Mouse (Mus musculus): ENCODE measurements around the gene Krt84.

Krt84 gene

GRCm38 (mm10) chr15:101532720-101533119, at the start of gene Krt84:
Gene Krt84, minus strand, starts transcription at chr15:101532820.
- no peaks in the 10 kb centered on the region for H3K4me1 ChIP-seq (replicated peaks; ENCODE audit: low read depth, low read length)
- peaks cover 23% of the 10 kb centered on the region for H3K27me3 ChIP-seq (ENCODE audit: insufficient read depth, low read length)
- H3K9me3 ChIP-seq (ENCODE audit: low read length): peaks cover 7% of the 10 kb centered on the region
- no peaks in the 10 kb centered on the region for H3K36me3 ChIP-seq (ENCODE audit: insufficient read depth, low read length)
- no peak for TF ChIP-seq POU5F1 (IDR thresholded peaks at IDR 0.05; ENCODE audit: borderline replicate concordance, low read length)
- no peak for TF ChIP-seq CTCF (conservative IDR thresholded peaks at IDR 0.05; ENCODE audit: low read length)
- TF ChIP-seq NANOG (IDR thresholded peaks at IDR 0.05; ENCODE audit: borderline replicate concordance, low read length): no peak
- H3K4me3 ChIP-seq (replicated peaks; ENCODE audit: low read length): no peak within 1 kb of the TSS

- H3K9me3 ChIP-seq (ENCODE audit: low read length): no peaks in the 10 kb centered on the region
- TF ChIP-seq POU5F1 (IDR thresholded peaks at IDR 0.05; ENCODE audit: borderline replicate concordance, low read length): no peak
- H3K36me3 ChIP-seq (ENCODE audit: insufficient read depth, low read length): no peaks in the 10 kb centered on the region
- no peaks in the 10 kb centered on the region for H3K27me3 ChIP-seq (ENCODE audit: insufficient read depth, low read length)
- H3K4me3 ChIP-seq (replicated peaks; ENCODE audit: low read length): no peak overlapping the region
- no peaks in the 10 kb centered on the region for H3K4me1 ChIP-seq (replicated peaks; ENCODE audit: low read depth, low read length)
These were observed 49.1 kb upstream of the Krt84 start for GRCm38 (mm10) chr15:101581701-101582100.

GRCm38 (mm10) chr15:101575506-101575905, 42.9 kb upstream of the Krt84 start:
- Histone ChIP-seq H3K36me3 (ENCODE audit: insufficient read depth, low read length) (no peaks in the 10 kb centered on the region), H3K4me1 (replicated peaks; ENCODE audit: low read depth, low read length) (no peaks in the 10 kb centered on the region; the same call in 1 of the 2 replicates), H3K27me3 (ENCODE audit: insufficient read depth, low read length) (peaks cover 21% of the 10 kb centered on the region), H3K9me3 (ENCODE audit: low read length) (peaks cover 8% of the 10 kb centered on the region; the same call in 1 of the 2 replicates), H3K4me3 (replicated peaks; ENCODE audit: low read length) (no peak overlapping the region)
- TF ChIP-seq CTCF (conservative IDR thresholded peaks at IDR 0.05; ENCODE audit: low read length) (no peak), POU5F1 (IDR thresholded peaks at IDR 0.05; ENCODE audit: borderline replicate concordance, low read length) (no peak), NANOG (IDR thresholded peaks at IDR 0.05; ENCODE audit: borderline replicate concordance, low read length) (no peak)

GRCm38 (mm10) chr15:101573796-101574345, 41.3 kb upstream of the Krt84 start, which contains the start of gene Krt75:
Gene Krt75, minus strand, starts transcription at chr15:101573904.
- peaks cover 8% of the 10 kb centered on the region; the same call in 1 of the 2 replicates for H3K9me3 ChIP-seq (ENCODE audit: low read length)
- peak within 1 kb of the TSS; percentile 57 for H3K4me3 ChIP-seq (replicated peaks; ENCODE audit: low read length)
- no peaks in the 10 kb centered on the region; the same call in 1 of the 2 replicates for H3K4me1 ChIP-seq (replicated peaks; ENCODE audit: low read depth, low read length)
- H3K27me3 ChIP-seq (ENCODE audit: insufficient read depth, low read length): peaks cover 33% of the 10 kb centered on the region
- TF ChIP-seq POU5F1 (IDR thresholded peaks at IDR 0.05; ENCODE audit: borderline replicate concordance, low read length): no peak
- TF ChIP-seq CTCF (conservative IDR thresholded peaks at IDR 0.05; ENCODE audit: low read length): no peak
- no peak for TF ChIP-seq NANOG (IDR thresholded peaks at IDR 0.05; ENCODE audit: borderline replicate concordance, low read length)
- H3K36me3 ChIP-seq (ENCODE audit: insufficient read depth, low read length): no peaks in the 10 kb centered on the region

GRCm38 (mm10) chr15:101567780-101568179, 35.2 kb upstream of the Krt84 start:
- TF ChIP-seq NANOG (IDR thresholded peaks at IDR 0.05; ENCODE audit: borderline replicate concordance, low read length) (no peak), CTCF (conservative IDR thresholded peaks at IDR 0.05; ENCODE audit: low read length) (peak; percentile 44)

GRCm38 (mm10) chr15:101562850-101563249, 30.2 kb upstream of the Krt84 start, which contains the start of gene Krt90:
Gene Krt90, minus strand, starts transcription at chr15:101562950.
- no peaks in the 10 kb centered on the region for H3K36me3 ChIP-seq (ENCODE audit: insufficient read depth, low read length)
- peaks cover 8% of the 10 kb centered on the region for H3K4me1 ChIP-seq (replicated peaks; ENCODE audit: low read depth, low read length)
- H3K9me3 ChIP-seq (ENCODE audit: low read length): peaks cover 8% of the 10 kb centered on the region; the same call in 1 of the 2 replicates
- no peak within 1 kb of the TSS for H3K4me3 ChIP-seq (replicated peaks; ENCODE audit: low read length)
- TF ChIP-seq POU5F1 (IDR thresholded peaks at IDR 0.05; ENCODE audit: borderline replicate concordance, low read length) (no peak), NANOG (IDR thresholded peaks at IDR 0.05; ENCODE audit: borderline replicate concordance, low read length) (no peak), CTCF (conservative IDR thresholded peaks at IDR 0.05; ENCODE audit: low read length) (no peak)
- peaks cover 56% of the 10 kb centered on the region for H3K27me3 ChIP-seq (ENCODE audit: insufficient read depth, low read length)

More at GRCm38 (mm10) chr15:101567780-101568179, 35.2 kb upstream of the Krt84 start:
- peaks cover 16% of the 10 kb centered on the region; the same call in 1 of the 2 replicates for H3K9me3 ChIP-seq (ENCODE audit: low read length)
- no peak overlapping the region for H3K4me3 ChIP-seq (replicated peaks; ENCODE audit: low read length)
- no peaks in the 10 kb centered on the region for H3K4me1 ChIP-seq (replicated peaks; ENCODE audit: low read depth, low read length)
- peaks cover 50% of the 10 kb centered on the region for H3K27me3 ChIP-seq (ENCODE audit: insufficient read depth, low read length)
- H3K36me3 ChIP-seq (ENCODE audit: insufficient read depth, low read length): no peaks in the 10 kb centered on the region

GRCm38 (mm10) chr15:101558034-101558646, 25.5 kb upstream of the Krt84 start:
- TF ChIP-seq NANOG (IDR thresholded peaks at IDR 0.05; ENCODE audit: borderline replicate concordance, low read length) (peak; percentile 29; the same call in 1 of the 2 replicates), POU5F1 (IDR thresholded peaks at IDR 0.05; ENCODE audit: borderline replicate concordance, low read length) (no peak), CTCF (conservative IDR thresholded peaks at IDR 0.05; ENCODE audit: low read length) (no peak)
- H3K4me1 ChIP-seq (replicated peaks; ENCODE audit: low read depth, low read length): peaks cover 11% of the 10 kb centered on the region

GRCm38 (mm10) chr15:101553169-101553568, 20.5 kb upstream of the Krt84 start:
- no peaks in the 10 kb centered on the region for H3K9me3 ChIP-seq (ENCODE audit: low read length)
- H3K4me1 ChIP-seq (replicated peaks; ENCODE audit: low read depth, low read length): peaks cover 10% of the 10 kb centered on the region
- no peak overlapping the region for H3K4me3 ChIP-seq (replicated peaks; ENCODE audit: low read length)
- TF ChIP-seq POU5F1 (IDR thresholded peaks at IDR 0.05; ENCODE audit: borderline replicate concordance, low read length): no peak
- no peak for TF ChIP-seq NANOG (IDR thresholded peaks at IDR 0.05; ENCODE audit: borderline replicate concordance, low read length)
- H3K36me3 ChIP-seq (ENCODE audit: insufficient read depth, low read length): no peaks in the 10 kb centered on the region
- H3K27me3 ChIP-seq (ENCODE audit: insufficient read depth, low read length): peaks cover 56% of the 10 kb centered on the region

More at GRCm38 (mm10) chr15:101558034-101558646, 25.5 kb upstream of the Krt84 start:
- no peak overlapping the region for H3K4me3 ChIP-seq (replicated peaks; ENCODE audit: low read length)
- peaks cover 54% of the 10 kb centered on the region for H3K27me3 ChIP-seq (ENCODE audit: insufficient read depth, low read length)
- H3K9me3 ChIP-seq (ENCODE audit: low read length): no peaks in the 10 kb centered on the region
- H3K36me3 ChIP-seq (ENCODE audit: insufficient read depth, low read length): no peaks in the 10 kb centered on the region

All from E14TG2a.4 (cell line).